ENCODE assay signal across 9 mouse cellular contexts in genomic region chr8:89272381-89272815, GRCm38 (mm10).
DNase-seq lines count a peak whose midpoint lies in the region; ATAC-seq and TF ChIP-seq lines count a peak whose summit lies in the region.
"Had no signal": no experiment of that assay in that cellular context is flagged by ENCODE, and none has a peak within 500 bp of the region (broad histone marks: within the 10 kb centered on the region; RNA-seq: fewer than 3 reads in every experiment).

No protein-coding gene starts in this region.

- no peak for TF ChIP-seq POLR2A in limb, embryonic 14.5 days (IDR thresholded peaks at IDR 0.05; ENCODE audit: borderline replicate concordance, extremely low read depth, insufficient read depth, insufficient read length)

- no peaks in the 10 kb centered on the region for H3K36me3 ChIP-seq in E14TG2a.4 (ENCODE audit: insufficient read depth, low read length)
- H3K36me3 ChIP-seq in forebrain, embryonic 13.5 days (ENCODE audit: poor library complexity, severe bottlenecking), result no peaks in the 10 kb centered on the region
- H3K36me3 ChIP-seq in intestine, embryonic 14.5 days (ENCODE audit: control insufficient read depth, insufficient read depth, low read length), result no peaks in the 10 kb centered on the region
- H3K36me3 ChIP-seq in limb, embryonic 14.5 days (ENCODE audit: control insufficient read depth, insufficient read depth, low read length), result no peaks in the 10 kb centered on the region
- no peaks in the 10 kb centered on the region for H3K36me3 ChIP-seq in midbrain, postnatal 0 days (ENCODE audit: insufficient read depth, low read length)

- H3K27ac ChIP-seq in forebrain, embryonic 13.5 days, result peak overlapping the region; percentile 88
- H3K27ac ChIP-seq in intestine, embryonic 14.5 days (ENCODE audit: low read depth), result no peak overlapping the region
- no peak overlapping the region for H3K27ac ChIP-seq in limb, embryonic 14.5 days (replicated peaks; ENCODE audit: low read depth, low read length)
- no peak overlapping the region for H3K27ac ChIP-seq in midbrain, postnatal 0 days (ENCODE audit: low read depth, low read length)

- peak overlapping the region; percentile 69 for H3K4me2 ChIP-seq in forebrain, embryonic 13.5 days
- peak overlapping the region; percentile 71 for H3K4me2 ChIP-seq in intestine, embryonic 14.5 days (ENCODE audit: low read length)
- H3K4me2 ChIP-seq in limb, embryonic 14.5 days (replicated peaks; ENCODE audit: low read depth, low read length, severe bottlenecking), result peak overlapping the region; percentile 71
- peak overlapping the region; percentile 56 for H3K4me2 ChIP-seq in midbrain, postnatal 0 days (ENCODE audit: low read depth, low read length, poor library complexity, severe bottlenecking)

- no peak for TF ChIP-seq CTCF in E14TG2a.4 (conservative IDR thresholded peaks at IDR 0.05; ENCODE audit: low read length)
- TF ChIP-seq CTCF in midbrain, postnatal 0 days (IDR thresholded peaks at IDR 0.05), result no peak

- H3K4me3 ChIP-seq in E14TG2a.4 (replicated peaks; ENCODE audit: low read length), result peak overlapping the region; percentile 53
- H3K4me3 ChIP-seq in forebrain, embryonic 13.5 days, result peak overlapping the region; percentile 37
- peak overlapping the region; percentile 30 for H3K4me3 ChIP-seq in intestine, embryonic 14.5 days (ENCODE audit: low read depth, low read length)
- peak overlapping the region; percentile 33 for H3K4me3 ChIP-seq in limb, embryonic 14.5 days (replicated peaks; ENCODE audit: low read length)
- H3K4me3 ChIP-seq in midbrain, postnatal 0 days (ENCODE audit: low read depth, low read length), result peak overlapping the region; percentile 28
- H3K4me3 ChIP-seq: myocyte had no signal

- peaks cover 9% of the 10 kb centered on the region for H3K9me3 ChIP-seq in E14TG2a.4 (ENCODE audit: low read length)
- 0 out of 2 replicates have a peak, but pooled peaks cover 7% of the 10 kb centered on the region for H3K9me3 ChIP-seq in forebrain, embryonic 13.5 days (replicated peaks)
- H3K9me3 ChIP-seq in intestine, embryonic 14.5 days (ENCODE audit: control insufficient read depth, low read length), result no peaks in the 10 kb centered on the region
- H3K9me3 ChIP-seq in limb, embryonic 14.5 days (ENCODE audit: control insufficient read depth, low read length), result no peaks in the 10 kb centered on the region
- H3K9me3 ChIP-seq in midbrain, postnatal 0 days (ENCODE audit: low read length), result no peaks in the 10 kb centered on the region

- peak; percentile 50 for DNase-seq in Muller cell, postnatal 12 days (ENCODE audit: inconsistent ontology term)
- DNase-seq in intestine, embryonic 14.5 days (ENCODE audit: low spot score), result peak; percentile 72
- DNase-seq in limb, embryonic 14.5 days (ENCODE audit: low spot score), result peak; percentile 28
- DNase-seq in midbrain, postnatal 0 days (ENCODE audit: low spot score), result peak; percentile 27
- no peak for DNase-seq in c-Kit-positive CD71-positive TER-119-positive erythroid progenitor cells, embryonic 14.5 days (ENCODE audit: low spot score)

- peak overlapping the region; percentile 54 for H3K9ac ChIP-seq in forebrain, embryonic 13.5 days
- H3K9ac ChIP-seq in intestine, embryonic 14.5 days (ENCODE audit: low read length), result no peak overlapping the region
- peak overlapping the region; percentile 51 for H3K9ac ChIP-seq in limb, embryonic 14.5 days (ENCODE audit: low read depth, low read length, severe bottlenecking)
- H3K9ac ChIP-seq in midbrain, postnatal 0 days (replicated peaks; ENCODE audit: low read length, poor library complexity, severe bottlenecking), result no peak overlapping the region

- peaks cover 27% of the 10 kb centered on the region for H3K27me3 ChIP-seq in E14TG2a.4 (ENCODE audit: insufficient read depth, low read length)
- H3K27me3 ChIP-seq in forebrain, embryonic 13.5 days, result no peaks in the 10 kb centered on the region
- peaks cover 18% of the 10 kb centered on the region; the same call in 1 of the 2 replicates for H3K27me3 ChIP-seq in intestine, embryonic 14.5 days (replicated peaks; ENCODE audit: control insufficient read depth, insufficient read depth, low read length)
- H3K27me3 ChIP-seq in limb, embryonic 14.5 days (ENCODE audit: control insufficient read depth, insufficient read depth, low read length), result peaks cover 15% of the 10 kb centered on the region; the same call in 1 of the 2 replicates
- H3K27me3 ChIP-seq in midbrain, postnatal 0 days (ENCODE audit: insufficient read depth, low read length), result peaks cover 6% of the 10 kb centered on the region; the same call in 1 of the 2 replicates

- H3K4me1 ChIP-seq in E14TG2a.4 (replicated peaks; ENCODE audit: low read depth, low read length), result peaks cover 36% of the 10 kb centered on the region
- H3K4me1 ChIP-seq in forebrain, embryonic 13.5 days, result peaks cover 28% of the 10 kb centered on the region
- no peaks in the 10 kb centered on the region for H3K4me1 ChIP-seq in intestine, embryonic 14.5 days (replicated peaks; ENCODE audit: control insufficient read depth, insufficient read depth, low read length)
- 0 out of 2 replicates have a peak, but pooled peaks cover 7% of the 10 kb centered on the region for H3K4me1 ChIP-seq in limb, embryonic 14.5 days (ENCODE audit: control insufficient read depth, insufficient read depth, low read length)
- H3K4me1 ChIP-seq in midbrain, postnatal 0 days (ENCODE audit: insufficient read depth, low read length), result no peaks in the 10 kb centered on the region

- ATAC-seq in forebrain, embryonic 13.5 days, result peak; percentile 50
- ATAC-seq in intestine, embryonic 14.5 days (replicated peaks; ENCODE audit: low FRiP score, low TSS enrichment, low read depth), result no peak
- ATAC-seq in limb, embryonic 14.5 days (ENCODE audit: low FRiP score, low read depth), result no peak
- ATAC-seq in midbrain, postnatal 0 days (ENCODE audit: low FRiP score), result no peak
- no peak for ATAC-seq in granulocyte monocyte progenitor cell, adult 5-6 weeks (replicated peaks; ENCODE audit: poor library complexity, severe bottlenecking)

- whole genome bisulfite sequencing in forebrain, embryonic 13.5 days, result under 1% methylated on average over 28 of the region's 28 CpGs
- WGBS in intestine, embryonic 14.5 days, result 1% methylated on average over 28 of the region's 28 CpGs
- 2% methylated on average over 28 of the region's 28 CpGs for WGBS in limb, embryonic 14.5 days
- WGBS in midbrain, postnatal 0 days, result 2% methylated on average over 28 of the region's 28 CpGs

Comparison
In these comparisons a context has a peak if more than half of its experiments do, and no peak if none do; other contexts are left out.
1. H3K9ac ChIP-seq: peak in forebrain, embryonic 13.5 days (single experiment) and limb, embryonic 14.5 days (single experiment); none in intestine, embryonic 14.5 days (single experiment) and midbrain, postnatal 0 days (single experiment).
2. Peak in every context shown above with its lines, with median percentiles within 50 percentile points of each other: H3K4me3 ChIP-seq and H3K4me2 ChIP-seq.